Mouse (Mus musculus) E14TG2a.4 (cell line): ENCODE results near the gene Plgrkt.

Experiments
- CTCF ChIP-seq: conservative IDR thresholded peaks from 2 replicates; pipeline ENCODE4 v1.5.1; 2014; ENCODE audit warnings: low read length
- NANOG ChIP-seq: IDR thresholded peaks from 2 replicates; pipeline ENCODE4 v1.6.1; 2014; ENCODE audit warnings: borderline replicate concordance, low read length, mixed read lengths
- POU5F1 ChIP-seq: IDR thresholded peaks from 2 replicates; pipeline ENCODE4 v1.6.1; 2014; ENCODE audit warnings: low read length, borderline replicate concordance

DNA sequence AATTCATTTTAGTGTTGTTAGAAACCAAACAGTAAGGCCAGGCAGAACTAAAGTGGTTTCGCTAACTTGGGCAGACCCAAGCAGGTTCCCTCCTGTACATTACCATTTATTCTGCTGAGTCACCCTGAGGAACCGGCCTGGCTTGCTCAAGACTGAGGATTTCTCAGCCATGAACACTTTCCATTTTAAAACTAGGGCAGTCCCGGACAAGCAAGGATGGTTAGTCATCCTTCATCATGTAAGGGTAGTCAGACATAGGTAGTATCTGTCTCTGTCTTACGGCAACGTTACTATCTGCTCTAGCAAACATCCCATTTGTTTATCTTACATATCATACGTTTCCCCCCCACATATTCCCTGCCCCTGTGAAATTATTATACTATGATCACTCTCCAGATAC, 17.8 kb upstream of the Plgrkt start:
- TF ChIP-seq CTCF (no peak), NANOG (no peak), POU5F1 (no peak)
